Mouse (Mus musculus) MEL (cell line): ENCODE measurements at regions not wholly inside any gene's neighbourhood (a gene's known extent, or its start where the extent isn't known, plus 50 kb on each side); places are given as distances from the start of the nearest gene placed in this dataset.

ENCODE experiments used
- DNase-seq: peaks from one replicate; pipeline ENCODE4 v3.0.0; 2011; ENCODE audit warnings: low read depth, low spot score
- H3K27ac ChIP-seq: 2 replicates; pipeline ENCODE4 v1.5.1; 2012; ENCODE audit warnings: low read depth, mild to moderate bottlenecking, control low read depth, low read length, moderate library complexity; ENCODE audit not compliant: control insufficient read depth
- H3K27me3 ChIP-seq, 2 experiments: fragments of 150-350 bp in 1 of 2; sonication (generic) in 1 of 2; 2 replicates each; pipeline ENCODE4 v1.6.1; 2012; ENCODE audit warnings: low read length in 2 of 2, mild to moderate bottlenecking in 2 of 2, improper control_type of control experiment in 1 of 2, moderate library complexity in 1 of 2; ENCODE audit not compliant: insufficient read depth in 2 of 2, control insufficient read depth in 1 of 2
- H3K36me3 ChIP-seq, 2 experiments: 2 replicates each; pipeline ENCODE4 v1.6.1; 2012 to 2014; ENCODE audit warnings: low read length in 2 of 2, improper control_type of control experiment in 1 of 2, inconsistent platforms in 1 of 2, mild to moderate bottlenecking in 1 of 2; ENCODE audit not compliant: insufficient read depth in 2 of 2, control insufficient read depth in 1 of 2
- H3K4me1 ChIP-seq, 2 experiments: fragments of 150-350 bp in 1 of 2; sonication (generic) in 1 of 2; 2 replicates each; pipeline ENCODE4 v1.6.1; 2012; ENCODE audit warnings: low read length in 2 of 2, improper control_type of control experiment in 1 of 2, mild to moderate bottlenecking in 1 of 2; ENCODE audit not compliant: insufficient read depth in 2 of 2, control insufficient read depth in 1 of 2
- H3K4me3 ChIP-seq, 2 experiments: fragments of 150-350 bp in 1 of 2; sonication (generic) in 1 of 2; 2 replicates each; pipeline ENCODE4 v1.5.1; 2012; ENCODE audit warnings: low read depth in 2 of 2, low read length in 2 of 2, mild to moderate bottlenecking in 2 of 2, moderate library complexity in 2 of 2, control low read depth in 1 of 2, improper control_type of control experiment in 1 of 2; ENCODE audit not compliant: control insufficient read depth in 1 of 2, insufficient read depth in 1 of 2
- H3K79me2 ChIP-seq: 2 replicates; pipeline ENCODE4 v1.6.1; 2012; ENCODE audit warnings: mild to moderate bottlenecking, low read length, moderate library complexity; ENCODE audit not compliant: control insufficient read depth, poor library complexity, insufficient read depth
- H3K9ac ChIP-seq: 2 replicates; pipeline ENCODE4 v1.6.1; 2012; ENCODE audit warnings: low read depth, mild to moderate bottlenecking, control low read depth, low read length, moderate library complexity; ENCODE audit not compliant: control insufficient read depth, poor library complexity, severe bottlenecking
- H3K9me3 ChIP-seq: fragments of 150-350 bp; sonication (generic); replicated peaks from 2 replicates; pipeline ENCODE4 v1.6.1; 2012; ENCODE audit warnings: mild to moderate bottlenecking, low read length, improper control_type of control experiment, moderate library complexity; ENCODE audit not compliant: insufficient read depth
- CHD1 ChIP-seq: IDR thresholded peaks from 2 replicates; pipeline ENCODE4 v1.6.1; 2012; ENCODE audit warnings: low read depth, mild to moderate bottlenecking, inconsistent platforms, low read length, improper control_type of control experiment
- ELF1 ChIP-seq: IDR thresholded peaks from 2 replicates; pipeline ENCODE4 v1.6.1; 2014; ENCODE audit warnings: low read depth, mild to moderate bottlenecking, inconsistent platforms, low read length, improper control_type of control experiment, moderate library complexity
- EP300 ChIP-seq, 2 experiments: IDR thresholded peaks; 2 replicates each; pipeline ENCODE4 v1.6.1; 2011; ENCODE audit warnings: improper control_type of control experiment in 2 of 2, low read length in 2 of 2, low read depth in 1 of 2, mild to moderate bottlenecking in 1 of 2
- ETS1 ChIP-seq: IDR thresholded peaks from 2 replicates; pipeline ENCODE4 v1.6.1; 2012; ENCODE audit warnings: low read depth, mild to moderate bottlenecking, inconsistent platforms, low read length, improper control_type of control experiment, moderate library complexity
- GABPA ChIP-seq: IDR thresholded peaks from 2 replicates; pipeline ENCODE4 v1.6.1; 2012; ENCODE audit warnings: low read depth, mild to moderate bottlenecking, inconsistent platforms, low read length, improper control_type of control experiment, moderate library complexity
- GATA1 ChIP-seq: IDR thresholded peaks from 2 replicates; pipeline ENCODE4 v1.6.1; 2011; ENCODE audit warnings: low read depth, low read length, improper control_type of control experiment
- HCFC1 ChIP-seq: IDR thresholded peaks from 2 replicates; pipeline ENCODE4 v1.6.1; 2012; ENCODE audit warnings: low read depth, mild to moderate bottlenecking, inconsistent platforms, low read length, improper control_type of control experiment, moderate library complexity
- KAT2A ChIP-seq: conservative IDR thresholded peaks from 2 replicates; pipeline ENCODE4 v1.6.1; 2012; ENCODE audit warnings: low read depth, low read length, improper control_type of control experiment, inconsistent platforms
- MAX ChIP-seq: IDR thresholded peaks from 2 replicates; pipeline ENCODE4 v1.6.1; 2011; ENCODE audit warnings: low read length, improper control_type of control experiment
- MAZ ChIP-seq: IDR thresholded peaks from 2 replicates; pipeline ENCODE4 v1.6.1; 2012; ENCODE audit warnings: low read depth, mild to moderate bottlenecking, inconsistent platforms, low read length, improper control_type of control experiment
- MXI1 ChIP-seq: IDR thresholded peaks from 2 replicates; pipeline ENCODE4 v1.6.1; 2011; ENCODE audit warnings: mild to moderate bottlenecking, low read depth, low read length, improper control_type of control experiment
- MYC ChIP-seq: IDR thresholded peaks from 2 replicates; pipeline ENCODE4 v1.6.1; 2011; ENCODE audit warnings: low read depth, mild to moderate bottlenecking, low read length, improper control_type of control experiment, moderate library complexity
- POLR2AphosphoS2 ChIP-seq: IDR thresholded peaks from 2 replicates; pipeline ENCODE4 v1.6.1; 2011; ENCODE audit warnings: low read length, improper control_type of control experiment
- RCOR1 ChIP-seq: IDR thresholded peaks from 2 replicates; pipeline ENCODE4 v1.6.1; 2012; ENCODE audit warnings: low read depth, mild to moderate bottlenecking, inconsistent platforms, low read length, improper control_type of control experiment
- SIN3A ChIP-seq: IDR thresholded peaks from 2 replicates; pipeline ENCODE4 v1.6.1; 2012; ENCODE audit warnings: low read length, improper control_type of control experiment, inconsistent platforms
- SMC3 ChIP-seq: IDR thresholded peaks from 2 replicates; pipeline ENCODE4 v1.6.1; 2011; ENCODE audit warnings: low read depth, low read length, improper control_type of control experiment
- TBP ChIP-seq: IDR thresholded peaks from 2 replicates; pipeline ENCODE4 v1.8.0; 2011; ENCODE audit warnings: low read depth, low read length, improper control_type of control experiment
- UBTF ChIP-seq: IDR thresholded peaks from 2 replicates; pipeline ENCODE4 v1.6.1; 2012; ENCODE audit warnings: low read depth, mild to moderate bottlenecking, inconsistent platforms, low read length, improper control_type of control experiment, moderate library complexity, borderline replicate concordance; ENCODE audit not compliant: insufficient read depth
- ZKSCAN1 ChIP-seq: IDR thresholded peaks from 2 replicates; pipeline ENCODE4 v1.6.1; 2012; ENCODE audit warnings: low read depth, mild to moderate bottlenecking, inconsistent platforms, low read length, improper control_type of control experiment, moderate library complexity
- ZNF384 ChIP-seq: IDR thresholded peaks from 2 replicates; pipeline ENCODE4 v1.6.1; 2012; ENCODE audit warnings: low read depth, mild to moderate bottlenecking, inconsistent platforms, low read length, improper control_type of control experiment

DNA sequence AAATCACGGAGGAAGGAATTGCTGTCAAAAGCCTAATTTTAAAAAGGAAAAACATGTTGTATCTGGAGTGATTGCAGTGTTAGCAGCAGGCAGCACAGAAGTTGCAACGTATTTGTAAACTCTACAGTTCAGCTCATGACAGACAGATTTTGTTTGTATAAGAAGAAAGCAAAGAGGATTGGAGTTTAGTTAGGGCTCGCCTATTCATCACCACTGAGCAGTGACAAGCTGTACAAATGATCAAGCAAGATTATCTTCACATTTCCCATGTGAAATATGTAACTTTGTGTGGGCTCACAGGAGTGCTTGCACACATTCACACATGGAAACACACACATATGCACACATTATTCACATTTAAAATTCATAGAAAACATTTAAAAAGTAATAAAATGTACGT, 57.5 kb upstream of the Cenpw start:
- TF ChIP-seq ZKSCAN1: no peak
- no peak for TF ChIP-seq RCOR1
- TF ChIP-seq SIN3A: no peak
- TF ChIP-seq GATA1: no peak
- TF ChIP-seq MXI1: no peak
- TF ChIP-seq SMC3: no peak
- TF ChIP-seq CHD1: no peak
- TF ChIP-seq KAT2A: no peak
- no peak for TF ChIP-seq MAX
- no peak for TF ChIP-seq ZNF384
- no peak for TF ChIP-seq ETS1
- no peak for TF ChIP-seq ELF1
- no peak for TF ChIP-seq EP300 (IDR thresholded peaks at IDR 0.05; ENCODE audit: low read depth in 1 of 2, low read length in 2 of 2)
- no peak for TF ChIP-seq MAZ
- no peak for TF ChIP-seq UBTF
- no peak for TF ChIP-seq MYC
- no peak for TF ChIP-seq HCFC1
- TF ChIP-seq POLR2AphosphoS2: no peak
- TF ChIP-seq GABPA: no peak
- TF ChIP-seq TBP: no peak
- TF ChIP-seq, all 39 proteins: peak for 0
- Histone ChIP-seq H3K36me3 (no peaks in the 10 kb centered on the region), H3K27me3 (no peaks in the 10 kb centered on the region), H3K4me3 (no peak overlapping the region), H3K4me1 (no peaks in the 10 kb centered on the region), H3K79me2 (no peaks in the 10 kb centered on the region), H3K27ac (no peak overlapping the region), H3K9ac (no peak overlapping the region), H3K9me3 (no peaks in the 10 kb centered on the region)
- no peak for DNase-seq
